In genomic region chr7:27408379-27409176, GRCm38 (mm10) we compare ENCODE assay signal across 9 mouse cellular contexts. TPM values are rescaled to one million over a fixed set of nuclear protein-coding genes. Genes with fewer than 3 reads are reported as not detected.
A peak's percentile ranks its signal among the peaks of the same experiment; 100 is the strongest.
DNase-seq lines count a peak whose midpoint lies in the region.
"Had no signal": no experiment of that assay in that cellular context is flagged by ENCODE, and none has a peak within 500 bp of the region (broad histone marks: within the 10 kb centered on the region; RNA-seq: fewer than 3 reads in every experiment).

No protein-coding gene starts in this region.

- peak; percentile 79 for DNase-seq in adrenal gland, postnatal 25 days
- peak; percentile 81 for DNase-seq in embryo, embryonic 10.5 days (ENCODE audit: low spot score)
- peak; percentile 75 for DNase-seq in gastrocnemius, postnatal 25 days
- DNase-seq in induced T-regulatory cell, adult 2 months (ENCODE audit: low read depth), result peak; percentile 60
- DNase-seq in left cerebral cortex, postnatal 4 days, result peak; percentile 77
- DNase-seq in mesoderm, embryonic 11.5 days (ENCODE audit: low read depth, low spot score), result peak; percentile 83
- peak; percentile 34 for DNase-seq in skeletal muscle tissue, adult 2 months (ENCODE audit: low read depth, low spot score)
- no peak for DNase-seq in MN1 (ENCODE audit: low spot score)

- intact Hi-C loops in left cerebral cortex, postnatal 4 days (cut with DNase I), result no loop called here

RNA-seq across cellular contexts. Expression of gene Sptbn4, which starts 38.9 kb away (rescaled TPM):
- total RNA-seq in adrenal gland, postnatal 25 days (2021), result 0.62 and 2.1 TPM in 2 replicates
- under 1 TPM in 1 of 2 experiments, not detected in 1; 0.05 TPM for total RNA-seq in gastrocnemius, postnatal 25 days (2021)
- total RNA-seq in left cerebral cortex, postnatal 4 days (2021), result 10 to 100 TPM; 75.3 to 82.5 TPM

RNA-seq across cellular contexts. Expression of gene Blvrb, which starts 39.2 kb away (rescaled TPM):
- total RNA-seq in adrenal gland, postnatal 25 days (2021), result 51.7 and 52.7 TPM in 2 replicates
- 10 to 100 TPM; 11.0 to 17.2 TPM for total RNA-seq in gastrocnemius, postnatal 25 days (2021)
- 10 to 100 TPM in 1 of 2 experiments, 1 to 10 TPM in 1; 9.7 to 12.2 TPM for total RNA-seq in left cerebral cortex, postnatal 4 days (2021)

RNA-seq across cellular contexts. Expression of gene Gm20479, which starts 51.4 kb away (rescaled TPM):
- total RNA-seq in adrenal gland, postnatal 25 days (2021), result 0.91 TPM in 1 of 2 replicates, not detected in the other
- not detected for total RNA-seq in gastrocnemius, postnatal 25 days (2021)
- not detected for total RNA-seq in left cerebral cortex, postnatal 4 days (2021)
- total RNA-seq: left cerebral cortex, adult 8-10 months had no signal

RNA-seq across cellular contexts. Expression of gene Shkbp1, which starts 52.8 kb away (rescaled TPM):
- total RNA-seq in adrenal gland, postnatal 25 days (2021), result 23.3 and 28.6 TPM in 2 replicates
- total RNA-seq in gastrocnemius, postnatal 25 days (2021), result 1 to 10 TPM in 1 of 2 experiments, under 1 TPM in 1; 1.00 to 3.1 TPM
- total RNA-seq in left cerebral cortex, postnatal 4 days (2021), result 10 to 100 TPM; 47.2 to 52.4 TPM

Comparison
In these comparisons a context has a peak if more than half of its experiments do, and no peak if none do; other contexts are left out.
1. RNA of gene Sptbn4, which starts 38.9 kb away (total RNA-seq): 75.3 to 82.5 TPM in left cerebral cortex, postnatal 4 days; 0.62 to 2.1 TPM in adrenal gland, postnatal 25 days and 0.05 TPM in gastrocnemius, postnatal 25 days; every median in the first group is over 10 times any median in the second.